Mouse (Mus musculus) ES-E14 (cell line): ENCODE data around the gene Naaa.

Experiments
- CHD2 ChIP-seq: IDR thresholded peaks from 2 replicates; pipeline ENCODE4 v1.6.1; 2014; ENCODE audit warnings: mild to moderate bottlenecking, low read depth, low read length, inconsistent platforms
- MAFK ChIP-seq: IDR thresholded peaks from 2 replicates; pipeline ENCODE4 v1.6.1; 2014; ENCODE audit warnings: mild to moderate bottlenecking, low read depth, low read length, inconsistent platforms; ENCODE audit not compliant: insufficient read depth
- ZNF384 ChIP-seq: IDR thresholded peaks from 2 replicates; pipeline ENCODE4 v1.6.1; 2012; ENCODE audit warnings: low read depth, low read length, inconsistent platforms

GRCm38 (mm10) chr5:92219826-92220225 is 58.1 kb downstream of the Naaa start:
- TF ChIP-seq MAFK, result no peak
- TF ChIP-seq CHD2, result no peak
- TF ChIP-seq ZNF384, result no peak
